Mouse (Mus musculus): ENCODE results near the gene Klc4. TPM values are rescaled to one million over a fixed set of nuclear protein-coding genes. Genes with fewer than 3 reads are reported as not detected.
A peak's percentile ranks its signal among the peaks of the same experiment; 100 is the strongest.

Gene Klc4
- polyA plus RNA-seq, 1 experiment, result 10.1 TPM

DNA sequence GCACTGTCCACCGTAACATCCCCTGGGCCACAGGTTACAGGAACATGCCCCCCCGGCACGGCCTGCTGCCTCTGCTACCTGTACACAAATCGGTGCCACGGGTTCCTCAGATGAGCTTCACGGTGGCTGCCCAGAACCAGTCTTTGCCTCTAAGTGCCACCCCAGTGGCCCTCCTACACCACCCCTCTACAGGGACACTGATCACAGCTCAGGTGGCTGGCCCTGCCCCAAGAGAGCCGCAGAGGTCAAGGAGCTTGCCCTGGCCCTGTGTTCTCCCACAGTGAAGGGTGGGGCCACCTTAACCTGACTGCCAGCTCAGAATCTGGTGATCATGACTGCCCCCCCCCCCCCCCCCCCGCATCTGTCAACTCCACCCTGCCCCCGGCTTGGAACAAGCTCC, 32.6 kb upstream of the Klc4 start, which contains the start of gene Mea1:
Gene Mea1, plus strand, starts transcription at position 378 of the 400 bp plus-strand sequence.
- TF ChIP-seq CTCF (IDR thresholded peaks at IDR 0.05; ENCODE audit: low read depth, low read length), result no peak
- TF ChIP-seq EP300 (IDR thresholded peaks at IDR 0.05; ENCODE audit: insufficient read depth, low read depth, low read length), result no peak
- no peak for TF ChIP-seq POLR2A (IDR thresholded peaks at IDR 0.05; ENCODE audit: insufficient read depth, low read length)
- Histone ChIP-seq H3K9me3 (replicated peaks; ENCODE audit: control insufficient read depth, insufficient read depth, low read length, poor library complexity, severe bottlenecking) (no peaks in the 10 kb centered on the region), H3K27ac (ENCODE audit: insufficient read depth, low read length) (no peak within 1 kb of the TSS), H3K27me3 (ENCODE audit: control insufficient read depth, insufficient read depth, low read length, poor library complexity, severe bottlenecking) (no peaks in the 10 kb centered on the region), H3K9ac (ENCODE audit: low read depth, poor library complexity, severe bottlenecking) (peak within 1 kb of the TSS; percentile 93; the same call in 1 of the 2 replicates), H3K4me1 (ENCODE audit: control insufficient read depth, insufficient read depth, low read length) (peaks cover 1% of the 10 kb centered on the region), H3K4me3 (ENCODE audit: low read depth, low read length) (peak within 1 kb of the TSS; percentile 91; the same call in 1 of the 2 replicates), H3K36me3 (ENCODE audit: control insufficient read depth, insufficient read depth, low read length, poor library complexity, severe bottlenecking) (peaks cover 19% of the 10 kb centered on the region)

DNA sequence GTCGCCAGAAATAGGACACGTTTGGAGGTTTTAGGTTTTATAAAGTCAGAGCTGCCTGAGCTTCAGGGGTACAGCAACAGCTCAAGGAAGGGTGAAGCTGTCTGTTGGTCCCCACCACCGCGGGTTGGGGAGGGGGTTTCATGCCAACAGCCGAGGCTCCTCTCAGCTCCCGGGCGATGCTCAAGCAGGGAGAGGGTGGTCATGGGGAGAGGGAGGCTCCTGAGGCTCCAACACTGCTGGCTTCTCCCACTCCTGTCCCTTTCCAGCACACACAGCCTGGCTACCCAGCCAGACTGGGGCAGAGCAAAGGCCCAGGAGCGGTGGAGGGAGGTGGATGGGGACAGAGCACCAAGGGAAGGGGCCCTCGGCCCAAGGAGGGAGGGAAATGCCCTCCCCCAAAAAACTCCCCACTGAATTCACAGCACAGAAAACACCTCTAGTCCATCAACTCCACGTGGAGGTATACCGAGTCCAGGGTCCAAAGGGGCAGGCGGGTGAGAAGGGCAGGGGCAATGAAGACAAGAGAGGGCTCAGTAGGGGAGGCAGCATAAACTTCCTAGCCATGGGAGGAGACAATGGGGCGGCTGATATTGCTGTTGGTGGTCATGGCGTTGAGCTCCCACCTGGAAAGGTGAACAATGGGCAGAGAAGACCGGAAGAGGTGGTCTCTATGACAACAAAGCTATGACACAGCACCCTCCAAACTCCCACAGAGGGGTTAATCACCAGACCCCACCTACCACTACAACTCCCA, 28.9 kb upstream of the Klc4 start:
- peaks cover 19% of the 10 kb centered on the region for H3K36me3 ChIP-seq (ENCODE audit: control insufficient read depth, insufficient read depth, low read length, poor library complexity, severe bottlenecking)
- peak overlapping the region; percentile 80 for H3K4me3 ChIP-seq (ENCODE audit: low read depth, low read length)

GRCm38 (mm10) chr17:46673850-46674529, 28.2 kb upstream of the Klc4 start, which contains the start of gene Rrp36:
TSS of gene Rrp36 (minus strand) at chr17:46674352.
- TF ChIP-seq CTCF (IDR thresholded peaks at IDR 0.05; ENCODE audit: low read depth, low read length) (no peak), POLR2A (IDR thresholded peaks at IDR 0.05; ENCODE audit: insufficient read depth, low read length) (peak; percentile 69)
- peaks cover 24% of the 10 kb centered on the region for H3K36me3 ChIP-seq (ENCODE audit: control insufficient read depth, insufficient read depth, low read length, poor library complexity, severe bottlenecking)
- peak within 1 kb of the TSS; percentile 59 for H3K27ac ChIP-seq (ENCODE audit: insufficient read depth, low read length)
- H3K27me3 ChIP-seq (ENCODE audit: control insufficient read depth, insufficient read depth, low read length, poor library complexity, severe bottlenecking), result no peaks in the 10 kb centered on the region
- peaks cover 6% of the 10 kb centered on the region for H3K4me1 ChIP-seq (ENCODE audit: control insufficient read depth, insufficient read depth, low read length)
- peak within 1 kb of the TSS; percentile 80 for H3K4me3 ChIP-seq (ENCODE audit: low read depth, low read length)
- H3K9ac ChIP-seq (ENCODE audit: low read depth, poor library complexity, severe bottlenecking), result peak within 1 kb of the TSS; percentile 77
- no peaks in the 10 kb centered on the region for H3K9me3 ChIP-seq (replicated peaks; ENCODE audit: control insufficient read depth, insufficient read depth, low read length, poor library complexity, severe bottlenecking)

More for the DNA sequence above, 28.9 kb upstream of the Klc4 start:
- Histone ChIP-seq H3K9ac (ENCODE audit: low read depth, poor library complexity, severe bottlenecking) (peak overlapping the region; percentile 22), H3K27me3 (ENCODE audit: control insufficient read depth, insufficient read depth, low read length, poor library complexity, severe bottlenecking) (no peaks in the 10 kb centered on the region), H3K27ac (ENCODE audit: insufficient read depth, low read length) (peak overlapping the region; percentile 36), H3K4me1 (ENCODE audit: control insufficient read depth, insufficient read depth, low read length) (peaks cover 6% of the 10 kb centered on the region), H3K9me3 (replicated peaks; ENCODE audit: control insufficient read depth, insufficient read depth, low read length, poor library complexity, severe bottlenecking) (no peaks in the 10 kb centered on the region)
- no peak for TF ChIP-seq CTCF (IDR thresholded peaks at IDR 0.05; ENCODE audit: low read depth, low read length)
- TF ChIP-seq EP300 (IDR thresholded peaks at IDR 0.05; ENCODE audit: insufficient read depth, low read depth, low read length), result peak; percentile 32; the same call in 1 of the 2 replicates
- no peak for TF ChIP-seq POLR2A (IDR thresholded peaks at IDR 0.05; ENCODE audit: insufficient read depth, low read length)

DNA sequence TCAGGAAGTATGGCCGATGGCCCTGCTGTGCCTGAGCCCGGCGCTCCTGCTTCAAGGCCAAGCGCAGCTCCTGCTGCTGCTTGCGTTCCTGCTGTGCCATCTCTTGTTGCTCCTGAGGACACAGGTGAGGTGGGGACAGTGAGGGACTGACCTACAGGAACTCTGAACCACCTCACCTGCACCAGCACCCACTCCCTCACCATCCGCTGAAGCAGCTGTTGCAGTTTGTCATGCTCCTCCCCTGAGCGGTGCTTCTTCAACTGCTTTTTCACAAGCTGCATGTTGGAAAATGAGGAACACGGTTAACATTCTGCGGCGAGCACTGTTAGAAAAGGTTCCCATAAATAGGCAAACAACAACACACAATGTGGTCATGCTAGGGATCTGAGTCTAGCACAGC, 24.1 kb upstream of the Klc4 start:
- Histone ChIP-seq H3K9ac (ENCODE audit: low read depth, poor library complexity, severe bottlenecking) (no peak overlapping the region), H3K27ac (ENCODE audit: insufficient read depth, low read length) (no peak overlapping the region), H3K4me3 (ENCODE audit: low read depth, low read length) (no peak overlapping the region), H3K27me3 (ENCODE audit: control insufficient read depth, insufficient read depth, low read length, poor library complexity, severe bottlenecking) (no peaks in the 10 kb centered on the region), H3K4me1 (ENCODE audit: control insufficient read depth, insufficient read depth, low read length) (peaks cover 5% of the 10 kb centered on the region), H3K36me3 (ENCODE audit: control insufficient read depth, insufficient read depth, low read length, poor library complexity, severe bottlenecking) (peaks cover 10% of the 10 kb centered on the region), H3K9me3 (replicated peaks; ENCODE audit: control insufficient read depth, insufficient read depth, low read length, poor library complexity, severe bottlenecking) (no peaks in the 10 kb centered on the region)
- TF ChIP-seq CTCF (IDR thresholded peaks at IDR 0.05; ENCODE audit: low read depth, low read length) (no peak), POLR2A (IDR thresholded peaks at IDR 0.05; ENCODE audit: insufficient read depth, low read length) (no peak), EP300 (IDR thresholded peaks at IDR 0.05; ENCODE audit: insufficient read depth, low read depth, low read length) (no peak)

DNA sequence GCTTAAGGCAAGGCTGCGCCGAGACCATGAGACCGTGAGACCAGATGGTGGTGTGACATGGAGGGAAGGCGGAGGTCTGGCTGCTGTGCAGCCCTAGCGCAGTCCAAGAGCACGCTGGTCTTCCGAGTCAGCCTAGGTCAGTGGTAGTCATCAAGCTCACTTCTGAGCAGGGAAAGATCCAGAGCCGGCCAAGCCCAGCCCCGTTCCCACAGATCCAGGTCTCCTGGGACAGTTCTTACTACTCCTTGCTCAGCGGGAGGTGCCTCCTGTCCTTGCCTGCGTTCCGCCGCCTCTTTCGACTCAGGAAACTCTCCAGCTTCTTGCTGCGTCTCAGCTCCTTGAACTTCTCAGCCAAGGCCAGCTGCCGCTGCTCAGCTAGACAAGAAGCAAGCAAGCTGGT, 21.9 kb upstream of the Klc4 start:
- Histone ChIP-seq H3K27ac (ENCODE audit: insufficient read depth, low read length) (no peak overlapping the region), H3K9me3 (replicated peaks; ENCODE audit: control insufficient read depth, insufficient read depth, low read length, poor library complexity, severe bottlenecking) (no peaks in the 10 kb centered on the region), H3K9ac (ENCODE audit: low read depth, poor library complexity, severe bottlenecking) (no peak overlapping the region), H3K36me3 (ENCODE audit: control insufficient read depth, insufficient read depth, low read length, poor library complexity, severe bottlenecking) (peaks cover 10% of the 10 kb centered on the region), H3K27me3 (ENCODE audit: control insufficient read depth, insufficient read depth, low read length, poor library complexity, severe bottlenecking) (no peaks in the 10 kb centered on the region), H3K4me1 (ENCODE audit: control insufficient read depth, insufficient read depth, low read length) (peaks cover 1% of the 10 kb centered on the region), H3K4me3 (ENCODE audit: low read depth, low read length) (no peak overlapping the region)
- no peak for TF ChIP-seq CTCF (IDR thresholded peaks at IDR 0.05; ENCODE audit: low read depth, low read length)
- no peak for TF ChIP-seq EP300 (IDR thresholded peaks at IDR 0.05; ENCODE audit: insufficient read depth, low read depth, low read length)
- no peak for TF ChIP-seq POLR2A (IDR thresholded peaks at IDR 0.05; ENCODE audit: insufficient read depth, low read length)

GRCm38 (mm10) chr17:46662730-46663129, 16.9 kb upstream of the Klc4 start:
- no peak for TF ChIP-seq POLR2A (IDR thresholded peaks at IDR 0.05; ENCODE audit: insufficient read depth, low read length)
- TF ChIP-seq CTCF (IDR thresholded peaks at IDR 0.05; ENCODE audit: low read depth, low read length), result no peak
- no peak for TF ChIP-seq EP300 (IDR thresholded peaks at IDR 0.05; ENCODE audit: insufficient read depth, low read depth, low read length)
- H3K9me3 ChIP-seq (replicated peaks; ENCODE audit: control insufficient read depth, insufficient read depth, low read length, poor library complexity, severe bottlenecking), result no peaks in the 10 kb centered on the region

More at GRCm38 (mm10) chr17:46662730-46663129, 16.9 kb upstream of the Klc4 start:
- Histone ChIP-seq H3K36me3 (ENCODE audit: control insufficient read depth, insufficient read depth, low read length, poor library complexity, severe bottlenecking) (peaks cover 3% of the 10 kb centered on the region; the same call in 1 of the 2 replicates), H3K4me3 (ENCODE audit: low read depth, low read length) (no peak overlapping the region), H3K4me1 (ENCODE audit: control insufficient read depth, insufficient read depth, low read length) (no peaks in the 10 kb centered on the region), H3K9ac (ENCODE audit: low read depth, poor library complexity, severe bottlenecking) (no peak overlapping the region), H3K27ac (ENCODE audit: insufficient read depth, low read length) (no peak overlapping the region), H3K27me3 (ENCODE audit: control insufficient read depth, insufficient read depth, low read length, poor library complexity, severe bottlenecking) (no peaks in the 10 kb centered on the region)
